Mouse (Mus musculus) liver, postnatal 0 days (tissue): ENCODE results near the gene Mpig6b. TPM values are rescaled to one million over a fixed set of nuclear protein-coding genes. Genes with fewer than 3 reads are reported as not detected.

Source experiments
- ATAC-seq: fragments of 200-750 bp; cut with Nextera tagmentation; 2 replicates; pipeline ENCODE4 v1.8.0; 2017; ENCODE audit warnings: mild to moderate bottlenecking, moderate library complexity
- DNase-seq: peaks from one replicate; pipeline ENCODE4 v3.0.0-alpha.2; 2016
- H3K27ac ChIP-seq: fragments of 300-500 bp; sonication (generic); 2 replicates; pipeline ENCODE4 v1.5.1; 2014; ENCODE audit warnings: antibody characterized with exemption, moderate library complexity, mild to moderate bottlenecking, low read depth
- H3K27me3 ChIP-seq: fragments of 300-500 bp; sonication (generic); 2 replicates; pipeline ENCODE4 v1.6.1; 2014; ENCODE audit warnings: low read length, control low read depth, mixed read lengths; ENCODE audit not compliant: insufficient read depth
- H3K36me3 ChIP-seq: fragments of 300-500 bp; sonication (generic); replicated peaks from 2 replicates; pipeline ENCODE4 v1.6.1; 2014; ENCODE audit warnings: mild to moderate bottlenecking, control low read depth, low read length, moderate library complexity, mixed read lengths; ENCODE audit not compliant: insufficient read depth
- H3K4me1 ChIP-seq: fragments of 300-500 bp; sonication (generic); 2 replicates; pipeline ENCODE4 v1.6.1; 2014; ENCODE audit warnings: antibody characterized with exemption, mild to moderate bottlenecking, control low read depth; ENCODE audit not compliant: insufficient read depth
- H3K4me2 ChIP-seq: fragments of 300-500 bp; sonication (generic); 2 replicates; pipeline ENCODE4 v1.6.1; 2014; ENCODE audit warnings: low read depth, mild to moderate bottlenecking, low read length, moderate library complexity, mixed read lengths
- H3K4me3 ChIP-seq: fragments of 300-500 bp; sonication (generic); 2 replicates; pipeline ENCODE4 v1.5.1; 2014; ENCODE audit warnings: low read depth, low read length
- H3K9ac ChIP-seq: fragments of 300-500 bp; sonication (generic); replicated peaks from 2 replicates; pipeline ENCODE4 v1.6.1; 2014; ENCODE audit warnings: mild to moderate bottlenecking, moderate library complexity
- H3K9me3 ChIP-seq: fragments of 300-500 bp; sonication (generic); 2 replicates; pipeline ENCODE4 v1.6.1; 2016; ENCODE audit warnings: mild to moderate bottlenecking, control low read depth, low read length, mixed read lengths
- CTCF ChIP-seq: sonication (generic); IDR thresholded peaks from 2 replicates; pipeline ENCODE4 v1.5.1; 2016; ENCODE audit warnings: antibody characterized with exemption, low read depth
- EP300 ChIP-seq: IDR thresholded peaks from 2 replicates; pipeline ENCODE4 v1.6.1; 2016; ENCODE audit warnings: antibody characterized with exemption, low read depth, mild to moderate bottlenecking
- WGBS: fragments of 180-500 bp; shearing (Covaris S2); extraction: QIAGEN DNeasy Blood & Tissue Kit; methylation state at CpG from one replicate; pipeline ENCODE4 v1.1.7; 2014; ENCODE audit not compliant: insufficient replicate concordance; 5-methylcytosine and 5-hydroxymethylcytosine counted together
- polyA plus RNA-seq: library from polyadenylated mRNA; unstranded; fragments of >200 nt; fragmentation: Nextera tagmentation; extraction: Ambion mirVana; gene quantifications from 2 replicates; pipeline ENCODE4 v1.2.1, GENCODE M21; 2015

Mpig6b gene
- polyA plus RNA-seq, 1 experiment from 2014 or later, result 6.5 TPM

DNA sequence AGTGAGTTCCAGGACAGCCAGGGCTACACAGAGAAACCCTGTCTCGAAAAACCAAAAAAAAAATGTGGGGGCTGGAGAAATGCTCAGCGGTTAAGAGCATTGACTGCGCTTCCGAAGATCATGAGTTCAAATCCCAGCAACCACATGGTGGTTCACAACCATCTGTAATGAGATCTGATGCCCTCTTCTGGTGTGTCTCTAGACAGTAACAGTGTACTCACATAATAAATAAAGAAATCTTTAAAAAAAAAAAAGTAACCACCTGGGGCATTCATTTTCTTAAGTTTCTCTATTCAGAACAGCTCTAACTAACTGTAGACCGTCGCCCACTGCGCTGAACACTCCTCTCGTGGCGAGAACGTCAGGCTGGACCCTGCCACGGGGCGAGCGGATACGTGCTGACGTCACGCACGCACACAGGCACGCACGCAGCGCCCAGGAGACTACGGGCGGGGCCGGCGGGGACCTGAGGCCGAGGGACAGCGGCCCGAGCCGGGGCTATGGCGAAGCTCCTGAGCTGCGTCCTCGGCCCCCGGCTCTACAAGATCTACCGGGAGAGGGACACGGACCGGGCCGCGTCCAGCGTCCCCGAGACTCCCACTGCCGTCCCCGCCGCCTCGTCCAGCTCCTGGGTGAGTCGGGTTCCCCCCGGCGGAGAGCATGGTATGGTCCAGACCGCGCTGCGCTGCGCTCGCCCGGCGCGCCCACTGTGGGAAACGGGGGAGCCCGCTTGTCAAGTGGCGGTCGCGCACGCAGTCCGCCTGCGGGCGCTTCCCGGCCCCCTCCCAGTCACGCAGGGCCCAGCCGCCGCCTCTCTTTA lies 23.1 kb upstream of the Mpig6b start, which contains the start of gene Abhd16a:
Gene Abhd16a (plus strand): TSS at position 439 of the 820 bp plus-strand sequence.
- no peaks in the 10 kb centered on the region for H3K27me3 ChIP-seq
- H3K9ac ChIP-seq, result peak within 1 kb of the TSS; percentile 90
- no peaks in the 10 kb centered on the region for H3K9me3 ChIP-seq
- H3K4me1 ChIP-seq, result peaks cover 13% of the 10 kb centered on the region
- H3K4me2 ChIP-seq, result peak within 1 kb of the TSS; percentile 87
- peaks cover 23% of the 10 kb centered on the region for H3K36me3 ChIP-seq
- H3K27ac ChIP-seq, result peak within 1 kb of the TSS; percentile 96
- TF ChIP-seq EP300, result no peak; the same call in 1 of the 2 replicates
- peak; percentile 27; the same call in 1 of the 2 replicates for TF ChIP-seq CTCF
- DNase-seq (peak; percentile 95), ATAC-seq (peak; percentile 99)
- 2% methylated on average over 66 of the region's 67 CpGs for WGBS
- H3K4me3 ChIP-seq, result peak within 1 kb of the TSS; percentile 73

DNA sequence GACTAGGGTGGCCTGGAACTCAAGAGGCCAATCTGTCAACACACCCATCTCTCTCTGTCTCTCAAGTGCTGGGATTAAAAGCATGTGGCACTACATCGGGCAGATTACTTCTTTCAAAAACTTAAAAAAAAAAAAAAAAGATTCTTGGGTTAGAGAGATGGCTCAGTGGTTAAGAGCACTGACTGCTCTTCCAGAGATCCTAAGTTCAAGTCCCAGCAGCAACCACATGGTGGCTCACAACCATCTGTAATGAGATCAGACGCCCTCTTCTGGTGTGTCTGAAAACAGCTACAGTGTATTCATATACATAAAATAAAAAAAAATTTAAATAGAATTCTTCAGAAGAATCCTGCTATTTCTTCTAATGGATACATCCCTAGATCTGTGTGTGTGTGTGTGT lies 22.2 kb upstream of the Mpig6b start:
- TF ChIP-seq CTCF (peak; percentile 41; the same call in 1 of the 2 replicates), EP300 (no peak)
- no peak overlapping the region for H3K9ac ChIP-seq
- no peak for DNase-seq
- no peaks in the 10 kb centered on the region for H3K27me3 ChIP-seq
- H3K27ac ChIP-seq, result no peak overlapping the region
- peaks cover 20% of the 10 kb centered on the region for H3K36me3 ChIP-seq
- WGBS, result 47% methylated on average over 2 of the region's 2 CpGs
- H3K4me3 ChIP-seq, result no peak overlapping the region
- ATAC-seq, result no peak
- no peaks in the 10 kb centered on the region for H3K9me3 ChIP-seq
- peaks cover 13% of the 10 kb centered on the region for H3K4me1 ChIP-seq
- no peak overlapping the region for H3K4me2 ChIP-seq

- no peaks in the 10 kb centered on the region for H3K27me3 ChIP-seq
- H3K9ac ChIP-seq, result no peak within 1 kb of the TSS
- WGBS, result 49% methylated on average over 7 of the region's 7 CpGs
- DNase-seq, result no peak
- H3K4me1 ChIP-seq, result peaks cover 12% of the 10 kb centered on the region
- TF ChIP-seq CTCF (no peak), EP300 (no peak)
- no peak within 1 kb of the TSS for H3K4me2 ChIP-seq
- H3K4me3 ChIP-seq, result no peak within 1 kb of the TSS
- no peaks in the 10 kb centered on the region for H3K9me3 ChIP-seq
- ATAC-seq, result no peak
- H3K36me3 ChIP-seq, result no peaks in the 10 kb centered on the region
- H3K27ac ChIP-seq, result no peak within 1 kb of the TSS
Observed at GRCm38 (mm10) chr17:35085208-35085865, 19.4 kb upstream of the Mpig6b start, which contains the start of gene Ly6g6f. Ly6g6f (minus strand) TSS chr17:35085610.

DNA sequence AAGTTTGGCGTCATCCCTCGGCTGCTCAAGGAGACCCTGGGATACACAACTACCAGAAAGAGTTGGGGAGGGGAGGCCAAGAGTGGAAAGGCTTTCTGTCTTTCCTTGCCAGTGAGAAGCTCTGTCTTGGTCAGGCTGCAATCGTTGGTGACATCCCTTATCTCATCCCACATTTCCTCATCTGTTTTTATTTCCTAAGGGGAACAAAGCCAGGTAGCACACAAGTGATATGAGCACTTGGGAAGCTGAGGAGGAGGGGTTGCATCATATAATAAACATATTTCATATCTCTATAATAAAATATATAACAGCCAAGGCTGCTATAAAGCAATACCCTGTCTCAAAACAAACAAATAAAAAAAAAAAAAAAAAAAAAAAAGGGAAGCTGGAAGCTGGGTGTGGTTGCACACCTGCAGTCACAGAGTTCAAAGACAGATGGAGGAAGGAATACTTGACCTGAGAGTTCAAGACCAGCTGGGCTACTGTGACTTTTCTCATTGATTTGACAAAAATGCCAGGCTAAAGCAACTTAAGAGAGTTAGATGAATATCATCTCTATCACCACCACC lies 18.0 kb upstream of the Mpig6b start:
- WGBS, result 47% methylated on average over 3 of the region's 3 CpGs
- Histone ChIP-seq H3K27me3 (no peaks in the 10 kb centered on the region), H3K27ac (no peak overlapping the region), H3K9ac (no peak overlapping the region), H3K4me2 (no peak overlapping the region), H3K9me3 (no peaks in the 10 kb centered on the region), H3K4me3 (no peak overlapping the region), H3K4me1 (peaks cover 16% of the 10 kb centered on the region), H3K36me3 (no peaks in the 10 kb centered on the region)
- no peak for TF ChIP-seq CTCF
- TF ChIP-seq EP300, result no peak
- DNase-seq (no peak), ATAC-seq (no peak)

- H3K27ac ChIP-seq, result no peak overlapping the region
- no peak for TF ChIP-seq CTCF
- no peak for TF ChIP-seq EP300
- H3K4me1 ChIP-seq, result peaks cover 18% of the 10 kb centered on the region
- no peak for DNase-seq
- ATAC-seq, result no peak
- no peaks in the 10 kb centered on the region for H3K9me3 ChIP-seq
- H3K27me3 ChIP-seq, result no peaks in the 10 kb centered on the region
- H3K4me3 ChIP-seq, result no peak overlapping the region
- no peak overlapping the region for H3K4me2 ChIP-seq
- H3K36me3 ChIP-seq, result no peaks in the 10 kb centered on the region
- 86% methylated on average over 16 of the region's 16 CpGs for WGBS
- H3K9ac ChIP-seq, result no peak overlapping the region
Observed at GRCm38 (mm10) chr17:35082841-35083576, 17.0 kb upstream of the Mpig6b start.
